Mouse (Mus musculus) urinary bladder, postnatal 25 days (tissue): ENCODE data around the gene Apoc4.
"Not testable (repeated sequence)": the region's sequence is repeated elsewhere in the genome, so short reads cannot be mapped to it uniquely, and the experiment has no call there.

Experiments used
- DNase-seq: peaks from one replicate; pipeline ENCODE4 v3.0.0; 2022; ENCODE audit warnings: low spot score

Apoc4 gene

DNA sequence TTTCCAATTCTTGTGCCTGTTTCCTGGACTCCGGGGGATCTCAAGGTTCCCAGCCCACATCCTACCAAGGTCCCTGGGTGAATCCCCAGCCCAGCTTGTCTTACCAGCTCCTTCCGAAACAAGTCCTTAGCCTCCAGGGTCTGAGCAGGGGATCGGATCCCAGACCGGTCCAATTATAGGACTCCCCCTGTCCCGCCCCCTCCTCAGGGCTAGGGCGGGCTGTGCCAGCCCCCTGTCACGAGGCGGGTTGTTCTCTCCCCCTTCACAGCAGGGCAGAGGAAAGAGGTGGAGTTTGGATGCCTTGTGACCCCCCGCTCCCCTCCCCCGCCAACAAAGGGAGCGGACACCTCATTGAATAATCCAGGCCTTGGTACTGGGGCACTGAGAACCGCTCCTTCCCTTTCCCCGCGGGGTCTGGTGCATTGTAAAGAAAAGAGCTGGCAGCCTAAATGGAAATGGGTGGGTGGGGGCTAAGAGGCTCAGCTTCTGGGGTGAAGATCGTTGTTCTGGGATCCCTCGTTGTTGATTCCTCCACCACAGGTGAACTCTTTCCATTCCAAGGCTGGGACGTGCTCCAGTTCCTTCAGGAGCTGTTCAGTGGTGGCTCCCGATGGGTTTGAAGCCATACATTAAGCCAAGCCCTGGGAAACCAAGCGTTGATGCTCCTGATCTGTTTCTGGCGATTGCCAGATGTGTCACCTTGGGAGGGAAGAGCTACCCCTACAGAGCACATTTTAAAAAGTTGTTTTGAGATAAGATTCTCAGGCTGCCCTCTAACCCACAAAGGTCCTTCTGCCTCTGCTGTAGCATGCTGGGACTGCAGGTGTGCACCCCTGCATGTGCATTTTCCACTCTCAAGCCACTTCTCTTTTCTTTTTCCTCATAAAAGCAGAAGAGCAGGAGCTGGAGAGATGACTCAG lies 17.9 kb upstream of the Apoc4 start, which contains the start of gene Apoe:
Gene Apoe, minus strand, starts transcription at position 282 of the 920 bp plus-strand sequence.
- no peak for DNase-seq

DNA sequence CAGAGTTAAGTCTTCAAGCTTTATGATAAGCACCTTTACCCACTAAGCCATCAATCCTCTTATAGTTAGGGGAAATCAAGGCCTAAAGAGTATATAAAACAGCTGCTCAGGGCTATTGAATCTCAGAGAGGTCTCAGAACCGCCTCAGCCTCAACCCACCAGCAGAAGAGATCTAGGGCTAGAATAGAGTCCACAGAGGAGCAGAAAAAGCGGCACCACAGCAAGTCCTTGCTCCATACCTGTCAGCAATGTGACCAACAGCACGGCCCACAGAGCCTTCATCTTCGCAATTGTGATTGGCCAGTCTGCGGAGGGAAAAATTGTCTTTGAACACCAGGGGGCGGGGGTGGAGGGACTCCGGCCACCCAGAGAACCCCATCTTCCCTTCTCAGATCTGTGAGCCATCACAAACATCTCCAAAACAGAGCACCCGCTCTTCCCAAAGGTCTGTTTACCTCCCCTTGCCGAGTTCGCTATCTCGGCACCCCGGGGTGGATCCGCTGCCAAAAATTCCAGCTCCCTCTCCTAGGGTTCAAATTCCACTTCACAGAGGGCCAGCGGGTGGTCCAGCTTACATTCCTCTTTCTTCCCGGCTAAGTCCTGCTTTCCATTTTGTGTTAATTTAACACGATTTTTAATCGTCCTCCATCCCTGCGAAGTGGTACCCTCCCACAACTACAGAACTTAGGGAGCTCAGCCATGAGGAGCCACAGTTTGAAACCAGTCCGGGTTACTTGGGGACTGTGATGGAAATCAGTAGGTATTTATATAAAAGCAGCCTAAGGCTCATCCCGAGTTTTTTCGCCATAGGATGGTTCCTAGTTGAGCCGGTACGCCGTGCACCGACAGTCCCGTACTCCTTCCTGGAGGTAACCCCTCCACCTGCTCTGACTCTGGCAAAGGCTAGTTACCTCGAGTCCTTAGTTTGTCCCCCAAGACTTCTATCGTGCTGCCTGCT lies 16.9 kb upstream of the Apoc4 start:
- DNase-seq: no peak

DNA sequence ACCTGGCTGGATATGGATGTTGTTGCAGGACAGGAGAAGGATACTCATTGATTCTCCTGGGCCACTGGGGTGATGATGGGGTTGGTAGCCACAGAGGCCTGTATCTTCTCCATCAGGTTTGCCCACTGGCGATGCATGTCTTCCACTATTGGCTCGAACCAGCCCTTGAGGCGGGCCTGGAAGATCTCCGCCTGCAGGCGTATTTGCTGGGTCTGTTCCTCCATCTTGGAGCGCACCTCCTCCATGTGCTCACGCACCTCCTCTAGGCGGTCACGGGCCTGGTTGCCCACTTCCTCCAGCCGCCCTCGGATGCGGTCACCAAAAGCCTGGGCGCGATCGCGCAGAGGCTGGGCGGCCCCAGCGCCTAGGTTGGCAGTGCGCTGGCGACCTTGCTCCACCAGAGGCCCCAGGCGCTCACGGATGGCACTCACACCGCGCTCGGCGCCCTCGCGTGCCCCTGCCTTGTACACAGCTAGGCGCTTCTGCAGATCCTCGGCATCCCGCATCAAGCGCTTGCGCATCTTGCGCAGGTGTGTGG lies 15.1 kb upstream of the Apoc4 start:
- DNase-seq: no peak

DNA sequence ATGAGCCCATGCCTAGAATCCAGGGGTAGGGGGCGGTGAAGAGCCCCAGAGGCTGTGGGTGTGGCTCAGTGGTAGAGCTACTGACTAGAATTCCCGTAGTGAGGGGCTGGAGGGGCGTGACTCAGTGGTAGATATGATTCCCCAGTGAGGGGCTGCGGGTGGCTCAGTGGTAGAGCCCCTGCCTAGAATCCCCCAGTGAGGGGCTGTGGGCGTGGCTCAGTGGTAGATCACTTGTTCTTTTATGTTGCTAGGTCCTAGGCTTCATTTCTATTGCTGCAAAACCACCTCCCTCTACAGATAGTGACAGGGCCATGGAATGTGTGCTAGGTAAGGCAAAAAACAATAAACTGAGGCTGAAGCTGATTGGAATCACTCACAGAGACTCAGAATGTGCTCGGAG lies 14.6 kb upstream of the Apoc4 start:
- DNase-seq: no peak

DNA sequence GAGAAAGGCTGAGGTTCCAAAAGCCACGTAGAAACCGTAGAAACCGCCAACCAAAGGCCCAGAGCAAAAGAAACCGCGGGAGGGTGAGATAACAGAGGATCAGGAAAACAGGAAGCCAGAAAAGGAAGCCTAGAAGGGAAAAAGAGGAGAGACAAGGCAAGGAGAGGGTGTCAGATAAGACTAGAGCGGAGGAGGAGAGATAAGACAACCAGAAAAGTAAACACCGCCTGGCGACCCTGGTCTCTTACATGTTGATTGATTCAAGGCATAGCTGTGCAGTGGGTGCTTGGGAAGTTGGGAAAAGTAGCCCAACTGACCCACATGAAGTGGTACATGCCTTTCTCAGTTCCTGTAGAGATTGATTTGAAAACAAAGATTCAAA lies 13.9 kb upstream of the Apoc4 start:
- no peak for DNase-seq

DNA sequence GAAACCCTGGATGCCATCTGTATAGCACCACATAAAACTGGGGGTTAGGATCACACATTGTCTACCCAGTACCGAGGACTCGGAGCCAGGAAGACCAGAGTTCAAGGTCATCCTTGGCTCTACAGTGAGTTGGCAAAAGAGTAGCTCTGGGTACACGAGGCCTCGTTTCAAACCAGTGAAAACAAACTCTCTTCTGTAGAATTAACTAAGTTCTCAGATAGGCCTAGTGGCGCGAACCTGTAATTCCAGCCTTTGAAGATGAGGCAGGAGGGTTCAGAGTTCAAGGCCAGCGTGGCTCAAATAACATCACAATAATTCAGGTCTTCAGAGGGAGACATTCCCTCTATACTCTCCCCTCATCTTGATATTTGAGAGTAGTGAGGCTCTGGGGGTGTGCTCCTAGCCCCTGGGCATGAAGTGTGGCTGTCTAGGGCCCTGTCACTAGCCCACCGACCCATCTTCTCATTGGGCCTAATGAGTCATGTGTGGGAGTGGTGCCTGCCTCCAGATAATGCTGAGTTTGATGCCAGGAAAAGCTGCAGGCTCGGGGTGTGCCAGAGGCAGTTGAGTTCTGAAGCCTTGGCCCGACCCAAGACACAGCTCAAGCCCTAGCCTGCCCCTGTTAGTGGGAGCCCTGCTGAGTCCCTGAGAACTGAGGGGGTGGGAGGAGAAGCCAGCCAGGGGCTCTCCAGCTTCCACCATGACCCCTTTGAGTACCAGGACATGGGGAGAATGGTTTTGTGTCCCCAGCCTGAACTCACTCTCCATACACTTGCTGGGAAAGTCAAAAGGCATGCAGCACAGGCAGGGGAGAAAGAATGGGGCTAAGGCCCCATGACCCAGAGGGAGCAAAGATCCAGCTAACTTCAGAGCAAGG lies 13.3 kb upstream of the Apoc4 start:
- DNase-seq: no peak

DNA sequence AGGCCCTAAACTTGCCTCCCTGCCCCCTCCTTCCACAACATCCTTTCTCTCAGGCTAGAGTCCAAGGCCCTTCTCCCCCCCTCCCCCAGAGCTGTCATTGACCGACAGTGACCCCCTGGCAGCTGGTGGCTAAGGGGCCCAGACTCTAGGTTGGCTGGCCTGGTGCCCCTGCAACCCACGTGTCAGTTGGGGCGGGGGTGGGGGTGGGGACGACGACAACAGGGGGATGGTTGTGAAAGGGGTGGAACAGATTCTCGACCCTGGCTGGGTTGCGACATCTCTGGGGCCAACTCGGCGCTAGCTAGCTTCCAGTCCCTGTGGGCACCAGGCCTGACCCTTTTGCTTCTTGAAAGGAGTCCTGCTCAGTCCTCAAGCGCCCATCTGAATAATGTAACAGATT lies 12.1 kb upstream of the Apoc4 start:
- no peak for DNase-seq

DNA sequence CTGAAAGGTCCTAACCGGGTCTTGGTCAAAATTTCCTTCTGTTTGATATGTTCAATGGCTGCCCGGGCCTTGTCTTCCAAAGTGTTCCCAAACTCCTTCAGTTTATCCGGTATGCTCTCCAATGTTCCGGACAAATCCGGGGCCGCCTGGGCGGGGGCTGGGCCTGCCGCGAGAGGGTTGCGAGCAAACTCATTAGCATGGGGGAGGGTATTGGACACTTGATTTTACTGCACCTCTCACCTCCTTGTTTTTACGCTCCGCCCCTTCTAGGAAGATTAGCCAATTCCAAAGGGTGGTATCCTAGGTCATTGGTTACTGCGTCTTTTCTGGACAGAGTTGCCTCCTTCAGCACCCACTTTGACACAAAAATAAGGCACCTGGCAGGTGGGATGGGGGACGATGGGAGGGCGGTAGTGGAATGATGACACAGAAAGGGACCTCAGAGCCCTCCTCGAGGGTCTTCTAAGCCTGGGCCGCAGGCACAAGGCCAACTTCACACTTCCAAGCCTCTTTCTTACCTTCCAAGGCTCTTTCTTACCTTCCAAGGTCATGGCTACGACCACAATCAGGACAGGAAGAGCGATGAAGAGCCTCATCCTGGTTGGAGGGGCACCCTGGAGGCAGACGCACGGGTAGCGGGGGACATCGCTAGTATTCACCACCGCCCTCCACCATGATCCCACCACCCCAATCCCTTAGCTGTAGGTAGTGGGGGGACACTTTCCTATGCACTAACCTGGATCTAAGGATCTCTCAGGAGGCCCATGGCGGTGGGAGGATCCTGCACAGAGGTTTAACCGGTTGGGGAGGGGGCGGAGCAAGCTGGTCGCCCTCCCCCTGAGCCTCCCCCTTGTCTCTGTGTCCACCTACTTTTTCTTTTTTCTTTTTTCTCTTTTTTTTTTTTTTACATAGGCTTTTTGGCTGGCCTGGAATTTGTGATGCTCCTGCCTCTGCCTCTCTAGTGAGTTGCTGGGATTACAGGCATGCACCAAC lies 10.9 kb upstream of the Apoc4 start, which contains the start of gene Apoc1:
Gene Apoc1, minus strand, starts transcription at position 788 of the 993 bp plus-strand sequence.
- no peak for DNase-seq

DNA sequence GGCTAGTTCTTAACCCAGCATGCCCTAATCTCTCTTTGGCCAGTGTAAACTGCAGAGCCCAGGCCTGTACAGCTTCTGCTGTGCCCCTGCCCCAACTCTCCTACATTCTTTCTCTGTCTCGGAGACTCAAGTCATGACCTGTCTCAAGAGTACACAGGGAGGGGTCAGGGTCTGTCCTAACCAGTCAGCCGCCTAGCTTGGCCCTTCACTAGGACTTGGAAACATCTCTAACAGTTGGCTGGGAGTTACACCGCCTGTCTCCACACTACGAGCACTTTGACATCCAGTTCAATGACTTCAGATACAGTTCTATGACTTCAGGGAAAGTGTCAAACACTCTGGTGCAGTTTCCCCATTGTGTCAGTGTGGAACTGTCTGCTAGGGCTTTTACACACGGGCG lies 10.2 kb upstream of the Apoc4 start:
- DNase-seq: no peak

DNA sequence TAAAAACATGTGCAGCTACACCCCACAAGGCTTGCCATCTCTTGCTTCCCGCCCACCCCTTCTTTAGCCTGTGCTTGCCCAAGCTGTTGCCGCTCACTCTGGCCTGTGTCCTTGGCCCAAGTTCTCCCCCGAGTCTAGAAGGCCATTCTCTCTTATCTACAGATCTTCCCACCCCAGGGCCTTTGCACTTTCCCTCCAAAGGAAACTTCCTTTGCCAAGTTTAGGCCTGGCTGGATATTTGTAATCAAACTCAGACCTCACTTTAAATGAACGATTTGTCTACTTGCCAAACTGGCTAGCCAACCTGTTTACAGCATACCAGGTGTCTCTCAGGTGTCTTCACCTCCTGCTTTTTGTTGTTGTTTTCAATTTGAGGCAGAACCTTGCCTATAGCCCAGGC lies 9.6 kb upstream of the Apoc4 start:
- no peak for DNase-seq

DNA sequence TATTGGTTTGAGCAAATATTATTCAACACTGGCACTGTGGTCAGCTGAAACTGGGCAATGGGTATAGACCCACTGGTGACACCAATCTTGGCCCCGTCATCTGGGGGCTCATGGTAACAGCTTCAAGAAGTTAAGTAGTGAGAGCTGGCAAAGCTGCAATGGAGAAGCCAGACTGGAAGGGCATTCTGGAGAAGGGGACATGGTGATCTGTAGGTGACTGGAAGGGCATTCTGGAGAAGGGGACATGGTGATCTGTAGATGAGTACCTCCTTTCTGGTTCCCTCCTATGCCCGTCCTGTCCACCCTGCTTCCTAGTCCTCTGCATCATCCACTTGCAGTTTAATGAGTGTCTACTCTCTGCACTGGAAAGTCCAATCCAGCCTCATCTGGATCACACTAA lies 7.3 kb upstream of the Apoc4 start:
- no peak for DNase-seq

DNA sequence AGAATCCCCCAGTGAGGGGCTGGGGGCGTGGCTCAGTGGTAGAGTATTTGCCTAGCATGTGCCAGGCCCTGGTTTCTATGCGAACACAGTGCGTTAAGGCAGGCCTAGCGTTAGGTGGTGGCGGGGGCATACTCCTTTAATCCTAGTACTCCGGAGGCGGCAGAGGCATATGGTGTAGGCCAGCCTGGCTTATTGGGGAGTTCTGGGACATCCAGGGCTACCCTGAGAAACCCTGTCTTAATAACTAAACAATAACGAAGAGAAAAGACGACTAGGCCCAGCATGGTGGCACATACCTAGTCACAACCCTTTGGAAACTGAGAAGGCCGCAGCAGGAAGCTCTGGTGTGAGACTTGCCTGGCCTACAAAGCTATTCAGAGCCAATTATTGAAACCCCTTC lies 6.8 kb upstream of the Apoc4 start:
- no peak for DNase-seq

DNA sequence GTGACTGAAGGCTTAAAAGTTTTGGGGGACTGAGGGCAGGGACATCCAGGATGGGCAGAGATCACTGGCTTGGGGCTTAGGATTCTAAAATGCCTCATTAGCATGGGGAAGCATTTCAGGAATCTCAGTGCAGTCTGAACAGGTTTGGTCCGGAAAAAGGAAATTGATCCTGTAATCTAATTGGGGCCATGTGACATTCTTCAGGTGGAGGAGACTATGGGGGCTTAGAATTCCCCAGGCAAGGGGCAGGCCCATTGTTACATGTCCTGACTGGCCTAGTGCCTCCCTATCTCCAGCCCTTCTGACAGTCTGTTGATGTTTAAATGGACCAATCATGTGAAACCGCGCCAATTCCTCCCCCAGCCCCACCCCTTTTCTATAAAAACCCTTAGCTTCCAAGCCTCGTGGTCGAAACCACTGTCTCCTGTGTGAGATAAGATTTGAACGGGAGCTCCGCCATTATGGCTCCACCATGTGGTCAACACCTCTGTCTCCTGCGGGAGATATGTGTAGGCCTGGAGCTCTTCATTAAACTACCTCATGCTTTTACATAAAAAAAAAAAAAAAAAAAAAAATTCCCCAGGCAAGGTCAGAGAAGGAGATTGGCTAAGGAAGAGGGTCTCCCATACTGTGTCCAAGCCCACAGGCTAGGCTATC lies 5.8 kb upstream of the Apoc4 start:
- not testable (repeated sequence) for DNase-seq

DNA sequence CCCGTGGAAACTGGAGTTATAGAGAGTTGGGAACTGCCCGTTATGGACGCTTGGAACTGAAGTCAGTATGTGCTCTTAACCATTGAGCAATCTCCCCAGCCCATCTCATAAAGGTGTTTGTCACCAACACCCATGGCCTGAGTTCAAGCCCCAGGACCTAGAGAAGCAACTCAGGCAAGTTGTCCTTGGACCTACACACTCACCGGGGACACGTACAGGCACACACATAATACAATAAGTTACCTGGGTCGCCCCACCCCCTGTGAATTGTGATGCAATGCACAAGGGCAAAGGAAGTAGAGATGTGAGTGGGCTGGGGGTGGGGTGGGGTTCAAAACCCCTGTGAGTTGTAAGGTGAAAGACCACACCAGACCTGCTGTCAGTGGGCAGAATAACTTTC lies 5.2 kb upstream of the Apoc4 start:
- DNase-seq: no peak

DNA sequence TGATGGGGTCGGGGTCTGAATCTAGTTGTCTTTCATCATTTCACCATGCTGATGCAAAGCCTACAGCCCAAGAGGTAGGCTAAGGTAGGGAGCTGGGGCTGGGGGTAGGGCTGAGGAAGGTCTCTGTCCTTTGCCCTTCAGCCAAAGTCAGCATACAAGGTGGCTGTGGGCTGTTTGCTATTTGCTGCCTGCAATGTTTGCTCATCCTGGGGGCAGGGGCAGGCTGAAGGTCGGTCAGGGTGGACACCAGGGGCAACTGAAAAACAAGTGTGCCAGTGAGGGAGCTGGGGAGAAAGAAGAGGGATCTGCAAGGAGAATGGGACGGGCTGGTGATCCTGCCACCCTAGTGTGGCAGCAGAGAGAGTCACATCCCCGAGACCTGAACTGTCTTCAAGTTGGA lies 4.1 kb upstream of the Apoc4 start:
- DNase-seq: no peak

DNA sequence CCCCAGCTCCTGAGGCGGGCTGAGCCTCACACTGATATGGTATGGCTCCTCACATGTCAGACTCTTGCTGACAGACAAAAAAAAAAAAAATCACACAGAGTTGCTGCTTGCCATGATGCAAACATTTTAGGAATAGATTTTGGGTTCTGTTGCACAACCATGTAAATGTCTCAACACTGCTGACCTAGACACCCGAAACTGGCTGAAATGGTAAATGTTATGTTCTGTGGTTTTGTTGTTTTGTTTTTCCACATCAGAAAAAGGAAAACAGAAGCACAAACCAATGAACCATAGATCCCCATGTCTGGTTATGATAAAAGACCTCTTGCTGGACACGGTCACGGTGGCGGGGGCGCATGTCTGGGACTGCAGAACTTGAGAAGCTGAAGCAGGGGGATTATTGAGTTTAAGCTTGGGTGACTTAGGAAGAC lies 2.5 kb upstream of the Apoc4 start:
- no peak for DNase-seq

DNA sequence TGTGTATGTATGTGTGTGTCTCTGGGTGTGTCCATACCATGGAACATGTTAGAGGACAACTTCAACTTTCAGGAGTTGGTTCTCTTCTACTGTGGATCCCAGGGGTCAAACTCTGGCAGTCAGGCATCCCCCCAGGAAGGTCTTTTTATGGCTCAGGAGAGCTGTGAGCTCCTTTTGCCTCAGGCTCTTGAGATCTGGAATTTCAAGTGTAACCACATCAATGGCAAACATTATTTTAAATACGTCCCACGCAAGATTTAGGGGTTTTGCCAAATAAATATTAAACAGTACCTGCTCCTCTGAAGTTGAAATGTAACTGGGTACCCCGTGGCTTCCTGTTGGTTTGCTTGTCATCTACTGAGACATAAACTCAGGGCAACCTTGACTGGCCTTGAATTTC lies 1.7 kb upstream of the Apoc4 start:
- no peak for DNase-seq

DNA sequence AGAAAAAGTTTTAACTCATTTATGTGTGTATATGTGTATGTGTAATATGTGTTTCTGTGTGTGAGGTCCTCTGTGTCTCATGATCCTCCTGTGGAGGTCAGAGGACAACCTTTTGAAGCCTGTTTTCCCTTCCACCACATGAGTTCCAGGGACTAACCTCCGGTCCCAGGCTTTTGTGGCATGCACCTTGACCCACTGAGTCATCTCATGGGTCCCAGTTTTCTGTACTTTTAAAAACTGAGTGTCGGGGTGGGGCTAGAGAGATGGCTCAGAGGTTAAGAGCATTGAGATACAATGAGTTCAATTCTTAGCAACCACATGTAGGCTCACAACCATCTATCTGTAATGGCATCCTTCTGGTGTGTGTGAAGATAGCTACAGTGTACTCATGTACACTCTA lies 577 bp downstream of the Apoc4 start:
- DNase-seq: no peak

DNA sequence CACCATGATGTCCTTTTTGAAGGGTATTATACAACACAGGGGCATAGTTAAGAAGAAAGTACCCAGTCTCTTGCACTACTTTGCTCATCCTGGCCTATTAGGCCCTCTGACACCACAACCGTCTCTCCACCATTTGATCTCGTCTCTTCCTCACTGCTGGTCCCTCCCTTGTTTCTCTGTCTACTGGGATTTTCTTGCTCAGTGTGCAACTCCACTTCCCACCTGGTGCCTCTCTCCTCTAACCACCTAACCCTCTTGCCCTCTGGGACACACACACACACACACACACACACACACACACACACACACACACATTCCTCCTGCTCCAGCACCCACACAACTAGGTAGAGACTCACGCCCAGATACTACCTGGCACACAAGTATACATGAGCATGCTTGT lies 2.4 kb downstream of the Apoc4 start:
- no peak for DNase-seq

DNA sequence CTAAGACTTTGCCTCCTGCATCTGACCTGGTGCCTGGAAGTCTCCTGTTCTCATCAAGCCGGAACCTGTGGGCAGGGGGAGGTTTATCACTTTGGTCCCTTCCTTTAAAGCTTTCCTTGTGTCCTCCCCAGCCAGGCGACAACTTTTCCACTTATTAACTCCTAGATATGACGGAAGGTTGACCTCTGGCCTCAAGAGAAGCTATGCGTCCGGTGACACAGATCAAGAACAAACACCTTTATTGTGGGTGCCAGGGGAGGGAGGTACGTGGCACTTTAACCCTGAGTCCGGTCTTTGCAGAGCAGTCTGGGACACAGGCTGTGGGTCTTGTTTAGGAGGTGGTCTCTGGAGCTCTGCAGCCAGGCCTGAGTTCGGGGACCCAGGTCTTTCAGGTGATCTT lies 3.4 kb downstream of the Apoc4 start, which contains the start of gene Apoc2:
Gene Apoc2, minus strand, starts transcription at position 70 of the 400 bp plus-strand sequence.
- no peak for DNase-seq
